Comparison of ENCODE assay signal across 8 mouse cellular contexts in genomic region chr13:95891926-95892610, GRCm38 (mm10). TPM values are rescaled to one million over a fixed set of nuclear protein-coding genes. Genes with fewer than 3 reads are reported as not detected.
DNase-seq lines count a peak whose midpoint lies in the region; ATAC-seq and TF ChIP-seq lines count a peak whose summit lies in the region.

No protein-coding gene starts in this region.

- no peaks in the 10 kb centered on the region for H3K9me3 ChIP-seq in embryonic facial prominence, embryonic 10.5 days
- no peaks in the 10 kb centered on the region for H3K9me3 ChIP-seq in intestine, postnatal 0 days (ENCODE audit: control insufficient read depth)
- no peaks in the 10 kb centered on the region for H3K9me3 ChIP-seq in limb, embryonic 15.5 days
- H3K9me3 ChIP-seq in midbrain, embryonic 16.5 days (replicated peaks; ENCODE audit: control insufficient read depth, low read length, poor library complexity, severe bottlenecking), result no peaks in the 10 kb centered on the region

- ATAC-seq in intestine, postnatal 0 days, result peak; percentile 66
- ATAC-seq in limb, embryonic 15.5 days (ENCODE audit: insufficient number of reproducible peaks, low FRiP score, low TSS enrichment, low read depth), result peak; percentile 77
- ATAC-seq in midbrain, embryonic 16.5 days, result peak; percentile 92

- peak overlapping the region; percentile 99 for H3K4me2 ChIP-seq in intestine, postnatal 0 days (replicated peaks; ENCODE audit: low read depth)
- H3K4me2 ChIP-seq in limb, embryonic 15.5 days, result peak overlapping the region; percentile 98
- peak overlapping the region; percentile 93 for H3K4me2 ChIP-seq in midbrain, embryonic 16.5 days (ENCODE audit: low read length)

- intact Hi-C loops in left cerebral cortex, adult 2 months (cut with DNase I), result loop anchor here (1.0 to 5.0 kb wide), 4 partner anchors 69 to 145 kb away; no protein-coding TSS in a partner anchor

- H3K36me3 ChIP-seq in embryonic facial prominence, embryonic 10.5 days (replicated peaks), result no peaks in the 10 kb centered on the region
- H3K36me3 ChIP-seq in intestine, postnatal 0 days (ENCODE audit: control insufficient read depth, insufficient read depth), result no peaks in the 10 kb centered on the region
- H3K36me3 ChIP-seq in limb, embryonic 15.5 days, result no peaks in the 10 kb centered on the region
- no peaks in the 10 kb centered on the region for H3K36me3 ChIP-seq in midbrain, embryonic 16.5 days (ENCODE audit: control insufficient read depth, insufficient read depth, low read length)

- peak overlapping the region; percentile 61 for H3K27ac ChIP-seq in left cerebral cortex, adult 2 months
- H3K27ac ChIP-seq in embryonic facial prominence, embryonic 10.5 days (replicated peaks), result peak overlapping the region; percentile 94
- peak overlapping the region; percentile 95 for H3K27ac ChIP-seq in intestine, postnatal 0 days (ENCODE audit: low read depth, low read length)
- H3K27ac ChIP-seq in limb, embryonic 15.5 days, result peak overlapping the region; percentile 71
- H3K27ac ChIP-seq in midbrain, embryonic 16.5 days (ENCODE audit: low read length), result no peak overlapping the region

- peak overlapping the region; percentile 87 for H3K4me3 ChIP-seq in left cerebral cortex, adult 2 months
- peak overlapping the region; percentile 86 for H3K4me3 ChIP-seq in embryonic facial prominence, embryonic 10.5 days
- H3K4me3 ChIP-seq in intestine, postnatal 0 days (ENCODE audit: low read depth, low read length), result peak overlapping the region; percentile 79
- H3K4me3 ChIP-seq in limb, embryonic 15.5 days, result peak overlapping the region; percentile 72
- H3K4me3 ChIP-seq in midbrain, embryonic 16.5 days (ENCODE audit: low read depth, low read length), result peak overlapping the region; percentile 71

- H3K4me1 ChIP-seq in embryonic facial prominence, embryonic 10.5 days, result peaks cover 47% of the 10 kb centered on the region
- H3K4me1 ChIP-seq in intestine, postnatal 0 days (replicated peaks; ENCODE audit: control insufficient read depth, insufficient read depth, low read length), result 0 out of 2 replicates have a peak, but pooled peaks cover 7% of the 10 kb centered on the region
- peaks cover 26% of the 10 kb centered on the region for H3K4me1 ChIP-seq in limb, embryonic 15.5 days
- peaks cover 16% of the 10 kb centered on the region for H3K4me1 ChIP-seq in midbrain, embryonic 16.5 days (ENCODE audit: control insufficient read depth, insufficient read depth, low read length)

- peak; percentile 85 for TF ChIP-seq CTCF in left cerebral cortex, adult 2 months (IDR thresholded peaks at IDR 0.05)
- TF ChIP-seq CTCF in intestine, postnatal 0 days (IDR thresholded peaks at IDR 0.05; ENCODE audit: low read depth), result peak; percentile 94

- H3K9ac ChIP-seq in intestine, postnatal 0 days (ENCODE audit: low read depth, low read length), result peak overlapping the region; percentile 94
- H3K9ac ChIP-seq in limb, embryonic 15.5 days, result peak overlapping the region; percentile 66
- H3K9ac ChIP-seq in midbrain, embryonic 16.5 days (ENCODE audit: low read depth, low read length), result peak overlapping the region; percentile 72

- H3K27me3 ChIP-seq in embryonic facial prominence, embryonic 10.5 days (replicated peaks; ENCODE audit: low read depth, poor library complexity, severe bottlenecking), result peaks cover 6% of the 10 kb centered on the region; the same call in 1 of the 2 replicates
- no peaks in the 10 kb centered on the region for H3K27me3 ChIP-seq in intestine, postnatal 0 days (replicated peaks; ENCODE audit: control insufficient read depth, insufficient read depth, low read length)
- no peaks in the 10 kb centered on the region for H3K27me3 ChIP-seq in limb, embryonic 15.5 days
- H3K27me3 ChIP-seq in midbrain, embryonic 16.5 days (ENCODE audit: control insufficient read depth, insufficient read depth, low read depth, low read length), result no peaks in the 10 kb centered on the region

- DNase-seq in left cerebral cortex, adult 2 months (ENCODE audit: extremely low spot score in 1 of 2, low spot score in 2 of 2), result peak; percentile 79 to 85
- no peak for DNase-seq in left cerebral cortex, adult 8-10 months (ENCODE audit: low spot score in 2 of 2)
- peak; percentile 94 for DNase-seq in embryonic facial prominence, embryonic 10.5 days (ENCODE audit: low spot score)
- peak; percentile 98 for DNase-seq in heart, adult 11 months
- peak; percentile 82 to 84 for DNase-seq in spleen, postnatal 10 days (ENCODE audit: low spot score in 2 of 2)

- under 1% methylated on average over 47 of the region's 52 CpGs for WGBS in embryonic facial prominence, embryonic 10.5 days
- WGBS in intestine, postnatal 0 days, result 2% methylated on average over 31 of the region's 52 CpGs
- under 1% methylated on average over 23 of the region's 52 CpGs for WGBS in limb, embryonic 15.5 days
- under 1% methylated on average over 35 of the region's 52 CpGs for WGBS in midbrain, embryonic 16.5 days

RNA-seq across cellular contexts. Expression of gene Iqgap2, which starts 0.3 kb away (rescaled TPM):
- total RNA-seq in left cerebral cortex, adult 2 months (2021), result 10 to 100 TPM; 19.1 to 21.5 TPM
- 10 to 100 TPM; 11.3 to 14.8 (median 13.1) TPM for total RNA-seq in left cerebral cortex, adult 8-10 months (2022)
- polyA plus RNA-seq in embryonic facial prominence, embryonic 10.5 days (2016; fragmentation: Nextera tagmentation; extraction: Ambion mirVana), result 11.0 and 11.1 TPM in 2 replicates
- 31.5 and 35.9 TPM in 2 replicates for polyA plus RNA-seq in intestine, postnatal 0 days (2015; fragmentation: Nextera tagmentation; extraction: Ambion mirVana)
- polyA plus RNA-seq in limb, embryonic 15.5 days (2015; fragmentation: Nextera tagmentation; extraction: Ambion mirVana), result 8.0 and 9.6 TPM in 2 replicates
- polyA plus RNA-seq in midbrain, embryonic 16.5 days (2015; fragmentation: Nextera tagmentation; extraction: Ambion mirVana), result 3.0 and 3.5 TPM in 2 replicates

Comparison
In these comparisons a context has a peak if more than half of its experiments do, and no peak if none do; other contexts are left out.
1. DNase-seq: peak in left cerebral cortex, adult 2 months (2 of 2), embryonic facial prominence, embryonic 10.5 days (single experiment), heart, adult 11 months (single experiment) and spleen, postnatal 10 days (2 of 2); none in left cerebral cortex, adult 8-10 months (0 of 2).
2. Peak in every context shown above with its lines, with median percentiles within 50 percentile points of each other: H3K4me3 ChIP-seq, ATAC-seq, H3K4me2 ChIP-seq and H3K9ac ChIP-seq.